Mouse (Mus musculus): ENCODE measurements around the gene Olfr465-ps1.

The Olfr465-ps1 gene

GRCm38 (mm10) chr13:65137789-65138188 lies at the start of gene Olfr465-ps1:
TSS of gene Olfr465-ps1 (plus strand) at chr13:65138089.
- in situ Hi-C loops (cut with MboI, MseI), result no loop called here

DNA sequence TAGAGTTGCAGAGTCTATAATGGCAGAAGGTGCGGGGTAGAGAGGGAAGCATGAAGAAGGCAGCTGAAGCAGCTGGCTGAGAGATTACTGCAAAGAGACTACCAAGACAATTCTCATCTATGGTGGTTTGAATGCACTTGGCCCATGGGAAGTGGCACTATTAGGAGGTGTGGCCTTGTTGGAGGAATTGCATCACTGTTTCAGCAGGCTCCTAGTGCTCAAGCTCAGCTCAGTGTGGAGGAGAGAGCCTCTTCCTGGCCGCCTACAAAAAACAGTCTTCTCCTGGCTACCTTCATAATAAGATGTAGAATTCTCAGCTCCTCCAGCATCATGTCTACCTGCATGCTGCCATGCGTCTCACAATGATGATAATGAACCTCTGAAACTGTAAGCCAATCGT lies 42.0 kb upstream of the Olfr465-ps1 start:
- in situ Hi-C loops (cut with MboI, MseI), result no loop called here

- in situ Hi-C loops (cut with MboI, MseI), result no loop called here
Measured at GRCm38 (mm10) chr13:65097018-65097417, 40.9 kb upstream of the Olfr465-ps1 start.

DNA sequence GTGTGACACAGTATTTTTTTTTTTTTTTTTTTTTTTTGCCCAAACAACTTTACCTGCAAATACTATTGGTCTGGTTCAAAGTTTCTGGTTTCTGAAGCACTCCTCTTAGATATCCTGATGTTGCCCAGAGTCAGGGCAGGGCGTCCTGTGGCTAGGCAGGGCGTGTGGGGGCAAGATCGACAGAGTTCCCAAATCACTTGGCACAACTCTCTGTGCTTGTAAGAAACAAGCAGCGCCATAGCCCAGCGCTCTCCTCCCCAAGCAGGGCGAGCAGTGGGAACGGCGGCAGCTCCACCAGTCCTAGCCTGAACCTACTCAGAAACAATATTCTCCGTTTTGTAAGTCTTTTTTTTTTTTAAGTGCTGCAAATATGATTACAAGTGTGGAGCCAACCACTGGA lies 37.2 kb upstream of the Olfr465-ps1 start:
- in situ Hi-C loops (cut with MboI, MseI), result loop anchor here (5.0 to 25.0 kb wide), 3 partner anchors 137 to 938 kb away; partner anchors contain the start of genes Aaed1 (in 2 of the 2), Habp4 (in 1 of the 2) and Zfp367 (in 1 of the 2)

DNA sequence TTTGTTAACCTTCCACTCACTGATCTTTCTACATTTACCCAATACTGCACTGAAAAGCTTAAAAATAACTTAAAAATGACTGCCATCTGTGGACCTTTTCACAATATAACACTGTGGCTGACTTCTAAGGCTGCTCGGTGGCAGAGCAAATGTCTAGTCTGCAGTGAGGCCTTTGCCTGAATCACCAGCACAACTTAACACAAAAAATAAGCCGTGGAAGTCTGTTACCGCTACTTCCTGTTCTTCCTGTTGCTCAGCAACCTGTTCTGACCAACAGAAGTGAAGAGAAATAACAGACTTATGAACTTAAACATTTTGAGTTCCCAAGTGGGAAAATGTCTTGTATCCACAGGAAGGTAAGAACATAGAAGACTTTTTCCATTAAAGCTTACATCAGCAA lies 36.7 kb upstream of the Olfr465-ps1 start:
- in situ Hi-C loops (cut with MboI, MseI), result loop anchor here (5.0 to 25.0 kb wide), 3 partner anchors 136 to 939 kb away; partner anchors contain the start of genes Aaed1 (in 2 of the 2), Habp4 (in 1 of the 2) and Zfp367 (in 1 of the 2)

GRCm38 (mm10) chr13:65111961-65112360 lies 25.9 kb upstream of the Olfr465-ps1 start:
- in situ Hi-C loops (cut with MboI, MseI), result loop anchor here (5.0 to 25.0 kb wide), 4 partner anchors 163 to 950 kb away; partner anchors contain the start of genes Aaed1 (in 2 of the 2), Zfp369 (in 2 of the 2), Habp4 (in 1 of the 2) and Zfp367 (in 1 of the 2)

DNA sequence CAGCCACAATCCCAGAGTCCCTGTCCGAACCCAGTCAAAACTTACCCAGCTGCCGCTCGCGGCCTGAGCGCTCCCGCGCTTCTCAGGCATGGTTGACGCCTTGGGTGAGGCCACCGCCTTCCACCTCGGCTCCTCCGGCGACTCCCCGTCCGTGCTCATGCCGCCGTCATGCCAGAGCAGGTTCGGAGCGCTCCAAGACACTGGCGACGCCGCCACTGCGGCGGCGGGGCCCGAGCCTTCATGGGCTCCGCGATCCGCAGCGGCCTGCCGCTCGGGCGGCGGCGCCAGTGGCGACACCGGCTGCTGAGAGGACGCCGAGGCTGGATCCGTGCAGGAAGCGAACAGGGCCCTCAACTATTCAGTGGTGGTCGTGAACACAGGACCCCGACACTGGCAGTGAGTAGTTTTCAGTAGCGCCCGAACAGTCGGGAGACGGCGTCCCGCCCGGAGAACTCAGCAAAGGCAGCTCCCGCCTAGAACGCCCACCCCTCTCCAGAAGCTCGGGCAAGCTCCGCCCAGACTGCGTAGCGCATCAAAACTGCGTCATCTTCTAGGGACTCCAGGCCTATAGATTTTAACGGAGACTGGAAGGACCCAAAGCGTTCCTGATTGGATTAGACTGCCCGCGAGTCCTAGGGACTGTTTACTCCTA lies 25.3 kb upstream of the Olfr465-ps1 start, which contains the start of gene Mfsd14b:
Mfsd14b (minus strand) TSS at position 517 of the 652 bp plus-strand sequence.
- in situ Hi-C loops (cut with MboI, MseI), result loop anchor here (5.0 to 25.0 kb wide), 4 partner anchors 162 to 950 kb away; partner anchors contain the start of genes Aaed1 (in 2 of the 2), Zfp369 (in 2 of the 2), Habp4 (in 1 of the 2) and Zfp367 (in 1 of the 2)

DNA sequence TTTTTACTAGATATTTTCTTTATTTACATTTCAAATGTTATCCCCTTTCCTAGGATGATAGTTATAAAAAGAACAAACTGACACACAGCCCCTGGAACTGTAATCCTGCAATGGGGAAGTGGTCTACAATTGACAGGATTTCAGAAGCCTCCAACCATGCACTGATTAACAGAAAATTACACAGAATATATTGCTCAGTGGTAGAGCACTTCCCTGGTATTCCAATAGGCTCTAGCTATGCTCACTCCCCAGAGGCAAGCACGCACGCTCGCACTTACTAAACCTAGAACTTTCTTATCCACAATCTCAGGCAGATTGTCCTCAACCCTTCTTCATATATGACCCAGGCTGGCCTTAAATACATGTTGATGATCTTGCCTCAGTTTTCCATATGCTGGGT lies 24.6 kb upstream of the Olfr465-ps1 start:
- in situ Hi-C loops (cut with MboI, MseI), result loop anchor here (5.0 to 25.0 kb wide), 4 partner anchors 162 to 951 kb away; partner anchors contain the start of genes Aaed1 (in 2 of the 2), Zfp369 (in 2 of the 2), Habp4 (in 1 of the 2) and Zfp367 (in 1 of the 2)

GRCm38 (mm10) chr13:65120984-65121383 lies 16.9 kb upstream of the Olfr465-ps1 start:
- in situ Hi-C loops (cut with MboI, MseI), result loop anchor here (25.0 kb wide), 2 partner anchors 809 to 959 kb away; partner anchors contain the start of genes Aaed1 (in 2 of the 2), Habp4 (in 1 of the 2) and Zfp367 (in 1 of the 2)

- in situ Hi-C loops (cut with MboI, MseI), result loop anchor here (25.0 kb wide), 2 partner anchors 810 to 960 kb away; partner anchors contain the start of genes Aaed1 (in 2 of the 2), Habp4 (in 1 of the 2) and Zfp367 (in 1 of the 2)
Measured at GRCm38 (mm10) chr13:65122111-65122510, 15.8 kb upstream of the Olfr465-ps1 start.

DNA sequence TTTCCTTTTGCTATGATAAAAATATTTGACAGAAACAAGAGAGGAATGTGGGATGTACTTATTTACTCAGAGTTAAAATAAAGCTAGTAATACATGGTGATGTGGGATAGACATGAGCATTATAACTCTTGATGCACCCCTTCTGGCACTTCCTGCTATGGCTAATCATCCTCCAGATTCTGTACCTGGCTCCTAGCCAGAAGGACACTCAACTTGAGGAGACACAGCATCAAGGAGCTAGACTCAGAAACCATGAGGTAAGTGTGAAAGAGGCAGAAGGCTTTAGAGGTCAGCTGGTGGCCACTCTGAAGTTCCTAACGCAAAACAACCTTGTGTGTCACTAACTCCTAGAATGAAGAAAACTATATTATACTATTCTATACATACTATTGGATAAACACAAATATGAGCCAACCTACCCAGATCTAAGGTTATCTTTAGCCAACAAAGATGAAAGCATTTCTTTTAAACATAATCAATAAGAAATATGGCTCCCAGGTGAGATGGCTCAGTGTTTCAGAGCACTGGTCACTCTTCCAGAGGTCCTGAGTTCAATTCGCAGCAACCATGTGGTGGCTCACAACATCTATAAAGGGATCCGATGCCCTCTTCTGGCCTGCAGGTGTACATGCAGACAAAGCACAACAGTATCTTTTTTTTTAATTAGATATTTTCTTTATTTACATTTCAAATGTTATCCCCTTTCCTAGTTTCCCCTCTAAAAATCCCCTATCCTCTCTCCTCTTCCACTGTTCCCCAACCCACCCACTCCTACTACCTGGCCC lies 10.6 kb upstream of the Olfr465-ps1 start:
- in situ Hi-C loops (cut with MboI, MseI), result loop anchor here in 1 of 2 experiments (5.0 kb wide), 1 partner anchor 685 kb away; no protein-coding TSS in a partner anchor

DNA sequence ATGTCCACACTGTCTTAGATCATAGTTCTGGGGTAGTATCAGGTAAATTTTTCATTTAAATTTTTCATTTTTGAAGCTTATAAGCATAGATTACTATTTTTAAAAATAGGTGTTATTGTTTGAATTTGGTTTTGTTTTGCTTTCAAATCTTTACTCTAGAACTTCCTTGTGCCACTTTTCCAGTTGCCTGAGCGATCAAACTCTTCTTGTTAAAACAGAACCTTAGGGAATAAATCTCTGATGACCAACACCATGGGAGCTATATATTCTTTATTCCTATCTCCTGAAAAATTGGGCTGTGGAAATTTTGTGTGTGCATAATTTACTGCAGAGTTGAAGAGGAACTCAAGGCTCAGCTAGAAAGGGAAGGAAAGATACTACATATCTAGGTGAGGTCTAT lies 12.1 kb downstream of the Olfr465-ps1 start, which contains the start of gene Olfr466:
Olfr466 (plus strand) TSS at position 301 of the 400 bp plus-strand sequence.
- in situ Hi-C loops (cut with MboI, MseI), result no loop called here

- in situ Hi-C loops (cut with MboI, MseI), result no loop called here
Measured at GRCm38 (mm10) chr13:65174102-65174501, 36.2 kb downstream of the Olfr465-ps1 start.

DNA sequence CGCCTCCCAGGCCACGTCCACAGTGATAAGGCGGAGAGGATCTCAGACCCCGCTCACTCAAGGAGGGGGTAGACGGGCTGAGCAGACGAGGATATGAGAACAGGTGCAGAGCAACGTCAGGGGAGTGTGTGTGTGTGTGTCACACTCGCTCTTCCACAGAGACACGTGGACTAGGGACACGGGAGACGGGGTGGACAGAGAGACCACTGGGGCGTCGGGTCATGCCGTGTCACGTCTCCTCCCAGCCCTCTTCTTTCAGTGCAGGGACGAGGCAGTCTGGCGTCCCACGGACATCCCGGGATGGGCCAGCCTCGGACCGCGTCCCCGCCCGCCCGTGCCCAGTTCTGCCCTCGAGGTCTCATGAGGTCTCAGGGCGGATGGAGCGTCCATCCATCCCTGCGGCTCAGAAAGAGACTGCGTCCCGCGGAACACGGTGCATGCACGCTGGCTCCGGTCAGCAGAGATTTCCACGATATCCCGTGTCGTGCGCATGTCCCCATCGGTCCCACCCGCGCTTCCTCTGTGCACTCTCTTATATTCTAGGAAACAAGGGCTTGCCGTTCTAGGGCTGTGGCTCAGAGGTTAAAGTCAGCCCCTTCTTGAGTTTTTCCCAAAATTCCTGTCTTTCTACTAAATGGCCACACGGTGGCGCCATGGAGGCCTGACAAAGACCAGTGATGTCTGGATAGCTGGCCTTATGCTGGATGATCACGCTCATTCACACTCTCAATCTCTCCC lies 38.0 kb downstream of the Olfr465-ps1 start:
- in situ Hi-C loops (cut with MboI, MseI), result no loop called here

DNA sequence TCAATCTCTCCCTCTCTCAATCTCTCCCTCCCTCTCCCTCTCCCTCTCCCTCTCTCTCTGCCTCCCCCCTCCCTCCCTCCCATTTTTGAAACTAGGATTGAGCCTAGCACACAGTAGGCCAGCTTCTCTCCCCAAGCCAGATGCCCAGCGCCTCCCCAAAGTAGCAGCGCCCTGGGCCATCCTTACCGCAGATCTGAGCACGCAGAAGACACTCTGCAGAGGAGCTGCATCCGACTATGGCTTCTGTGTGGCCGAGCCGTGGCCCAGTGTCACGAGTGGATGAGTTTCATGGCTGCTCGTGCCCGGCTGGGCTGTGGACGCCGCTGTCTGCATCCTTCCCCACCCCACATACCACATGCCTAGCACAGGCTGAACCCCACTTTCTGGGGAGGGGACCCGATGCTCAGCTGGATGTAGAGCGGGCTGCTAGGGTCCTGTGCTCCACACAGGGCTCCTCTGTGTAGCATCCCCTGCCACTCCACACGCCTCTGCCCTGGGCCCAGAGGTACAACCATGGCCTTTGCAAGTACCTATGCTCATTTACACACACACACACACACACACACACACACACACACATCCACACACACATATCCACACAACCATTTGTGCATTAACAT lies 38.7 kb downstream of the Olfr465-ps1 start:
- in situ Hi-C loops (cut with MboI, MseI), result no loop called here
